Mouse (Mus musculus) left cerebral cortex, adult 9 months (tissue): ENCODE data around the gene Zfp410.
A peak's percentile ranks its signal among the peaks of the same experiment; 100 is the strongest.

Source experiments
- DNase-seq, 2 experiments: peaks; one replicate each; pipeline ENCODE4 v3.0.0; 2022; ENCODE audit warnings: low spot score in 2 of 2

Gene Zfp410

DNA sequence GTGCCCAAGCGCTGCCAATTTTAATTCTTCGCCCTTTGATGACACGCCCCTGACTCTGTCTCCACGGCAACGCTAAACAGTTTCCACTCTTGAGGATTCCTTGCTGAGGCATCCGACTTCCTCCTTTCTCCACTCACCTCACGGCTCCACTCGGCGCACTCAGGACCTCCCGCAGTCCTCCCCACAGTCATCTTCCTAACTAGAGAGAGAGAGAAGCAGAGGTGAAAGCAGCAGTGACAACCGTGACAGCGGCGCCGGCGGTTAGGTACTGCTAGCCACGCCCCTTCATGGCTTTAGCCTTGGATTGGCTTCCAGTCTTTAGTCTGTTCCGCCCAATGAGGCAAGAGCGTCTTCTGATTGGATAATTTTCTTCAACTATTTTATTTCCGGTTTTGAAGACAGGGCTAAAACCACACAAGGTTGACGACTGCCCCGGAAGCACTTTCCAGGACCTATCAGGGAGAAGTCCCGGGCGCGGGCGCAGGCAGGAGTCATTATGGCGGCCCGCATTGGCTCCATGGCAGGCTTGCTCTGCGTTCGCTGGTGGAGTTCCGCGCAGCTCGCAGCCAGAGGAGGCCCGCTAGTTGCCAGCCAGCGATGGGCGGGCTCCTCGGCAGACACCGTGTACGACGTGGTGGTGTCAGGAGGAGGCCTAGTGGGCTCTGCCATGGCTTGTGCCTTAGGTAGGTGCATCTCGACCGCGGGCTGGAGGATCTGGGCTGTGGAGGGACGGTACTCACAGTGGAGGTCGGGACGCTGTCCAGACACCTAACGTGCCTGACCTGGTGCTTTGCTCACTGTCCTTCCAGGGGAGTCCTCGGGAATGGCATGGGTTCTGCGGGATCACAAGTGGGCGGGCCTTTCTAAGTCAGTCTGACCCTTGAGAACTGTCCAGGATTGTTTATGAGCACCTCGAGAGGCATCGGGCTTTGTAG is 45.2 kb downstream of the Zfp410 start, which contains the start of the genes Coq6 and Fam161b:
Coq6 (plus strand) TSS at position 103 of the 935 bp plus-strand sequence.
Fam161b (minus strand) TSS at position 279 of the 935 bp plus-strand sequence.
- DNase-seq: peak; percentile 97 to 98

DNA sequence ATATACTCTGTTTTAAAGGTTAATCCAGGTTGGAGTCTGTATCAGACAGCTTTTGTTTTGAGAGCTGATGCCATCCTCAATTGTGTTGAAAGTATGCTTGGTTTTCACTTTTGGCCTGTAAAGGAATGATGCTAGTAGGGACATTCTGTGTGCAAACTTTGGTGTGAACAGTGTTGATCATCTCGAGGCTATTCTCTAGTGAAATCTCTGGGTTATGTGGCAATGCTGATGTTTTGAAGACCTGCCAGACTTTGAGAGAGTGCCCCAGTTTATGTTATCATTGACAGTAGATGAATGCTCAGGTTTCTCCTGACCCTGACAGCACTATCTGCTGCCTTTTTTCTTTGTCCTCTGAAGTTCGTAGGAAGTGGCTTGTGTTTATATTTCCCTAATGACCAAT is 46.2 kb downstream of the Zfp410 start:
- no peak for DNase-seq

DNA sequence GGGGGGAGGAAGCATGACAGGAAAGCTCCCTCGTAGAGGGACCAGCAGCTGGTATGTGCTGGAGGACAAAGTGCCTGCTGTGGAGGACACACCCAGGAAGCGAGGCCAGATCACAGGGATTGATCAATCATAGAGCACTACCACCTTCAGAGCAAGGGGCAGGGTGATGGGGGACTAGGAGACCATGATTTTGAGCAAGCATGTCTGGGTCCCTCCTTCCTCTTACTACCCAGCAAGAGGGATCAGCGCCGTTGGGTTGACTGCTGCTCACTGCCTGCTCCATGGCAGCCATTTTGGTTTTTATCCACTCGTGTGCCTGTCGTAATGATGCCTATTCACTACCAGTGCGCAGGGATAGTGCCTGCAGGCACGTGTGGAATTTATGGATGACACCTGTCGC is 47.6 kb downstream of the Zfp410 start:
- no peak for DNase-seq

DNA sequence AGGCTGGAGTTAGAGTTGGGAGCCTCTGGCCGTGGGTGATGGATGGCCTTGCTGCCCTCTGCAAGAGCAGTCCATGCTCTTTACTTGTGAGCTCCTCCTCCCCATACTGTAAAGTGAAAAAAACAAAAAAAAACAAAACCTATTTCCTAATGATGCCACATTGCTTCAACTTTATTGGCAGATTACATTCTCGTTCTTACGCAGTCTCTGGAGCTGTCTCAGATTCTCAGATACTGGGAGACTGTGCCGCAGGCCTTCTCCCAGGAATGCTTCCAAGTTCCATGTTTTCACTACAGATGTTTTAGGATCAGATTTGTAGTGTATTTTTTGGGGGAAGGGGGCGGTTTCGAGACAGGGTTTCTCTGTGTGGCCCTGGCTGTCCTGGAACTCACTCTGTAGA is 48.5 kb downstream of the Zfp410 start:
- DNase-seq: no peak

DNA sequence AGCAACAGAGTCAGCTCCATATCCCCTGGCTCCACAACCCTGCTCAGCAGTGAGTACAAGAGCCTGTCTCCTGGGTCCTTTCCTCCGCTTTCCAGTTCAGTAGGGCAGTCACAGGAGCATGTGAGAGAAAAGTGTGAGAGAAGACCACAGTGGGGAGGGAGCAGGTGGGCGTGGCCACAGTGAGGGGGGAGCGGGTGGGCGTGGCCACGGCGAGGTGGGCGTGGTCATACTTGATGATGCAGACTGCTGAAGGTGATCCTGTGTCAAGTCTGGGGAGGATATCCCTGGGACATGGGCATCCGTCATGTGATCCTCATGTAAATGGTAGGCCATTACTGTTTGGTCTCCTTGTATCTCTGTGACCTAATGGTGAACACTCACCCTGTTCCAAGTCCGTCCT is 50.3 kb downstream of the Zfp410 start:
- no peak for DNase-seq

DNA sequence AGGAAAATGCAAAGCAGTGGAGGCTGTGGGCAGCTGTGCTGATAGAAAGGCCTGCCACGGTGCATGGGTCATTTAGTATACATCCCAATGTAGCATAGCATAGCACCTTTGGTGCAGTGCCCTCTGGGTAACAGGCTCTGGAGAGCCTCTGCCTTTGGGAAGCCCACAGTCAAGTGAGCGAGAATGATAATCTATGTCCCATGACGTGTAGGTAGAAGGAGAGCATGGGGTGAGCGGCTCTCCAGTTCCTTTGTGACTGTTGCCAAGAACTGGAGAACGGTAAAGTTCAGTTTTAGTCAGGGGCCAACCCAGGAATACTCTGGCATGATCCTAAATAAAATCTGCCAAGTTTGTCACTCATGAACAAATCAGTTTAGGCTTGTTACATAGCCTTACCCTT is 55.0 kb downstream of the Zfp410 start:
- DNase-seq: no peak

DNA sequence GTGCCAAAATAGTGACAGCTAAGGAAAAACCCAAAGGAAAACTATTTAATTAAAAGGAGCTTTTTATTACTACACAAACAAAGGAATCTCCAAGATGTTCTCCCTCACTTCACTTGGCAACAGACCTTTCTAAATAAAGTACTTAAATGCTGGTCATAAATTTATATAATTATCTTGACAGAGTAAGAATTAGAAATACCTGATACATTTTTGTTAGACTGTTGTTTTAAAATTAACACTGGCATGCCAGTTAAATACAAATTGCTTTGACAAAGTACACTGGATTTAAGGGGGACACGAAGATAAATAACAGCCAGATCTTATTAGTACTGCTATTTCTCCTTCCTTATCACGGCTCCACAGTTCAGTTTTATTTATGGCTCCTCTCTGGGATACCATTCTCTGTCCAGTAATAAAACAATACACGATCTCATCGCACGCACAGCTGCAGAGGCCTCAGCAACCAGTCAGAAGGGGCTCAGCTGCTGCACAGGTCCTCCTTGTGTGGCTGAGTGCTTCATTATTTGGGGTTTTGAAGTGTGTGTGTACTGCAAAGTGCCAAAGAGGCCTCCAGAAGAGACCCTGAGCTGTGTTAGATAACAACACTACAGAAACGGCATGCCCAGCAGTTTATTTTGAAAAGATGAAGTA is 57.3 kb downstream of the Zfp410 start:
- DNase-seq: peak in 1 of 2 experiments; percentile 8

DNA sequence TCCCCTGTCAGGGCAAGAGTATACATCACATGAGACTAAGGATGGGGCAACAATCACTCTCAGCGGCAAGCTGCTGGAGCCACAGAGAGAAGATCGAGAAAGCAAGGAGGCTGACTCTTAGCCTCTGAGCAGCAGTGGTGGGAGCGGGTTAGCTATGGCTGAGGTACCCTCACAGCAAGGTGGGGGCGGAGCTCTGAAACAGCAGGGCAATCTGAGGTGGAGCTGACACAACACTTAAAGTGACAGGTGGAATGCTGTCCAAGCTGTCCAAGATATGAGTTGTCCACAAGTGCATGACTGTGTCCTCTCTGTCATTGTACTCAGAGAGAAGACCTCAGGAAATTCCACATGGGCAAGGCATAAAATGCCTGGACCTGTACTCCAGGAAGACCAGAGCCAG is 65.7 kb downstream of the Zfp410 start:
- no peak for DNase-seq

DNA sequence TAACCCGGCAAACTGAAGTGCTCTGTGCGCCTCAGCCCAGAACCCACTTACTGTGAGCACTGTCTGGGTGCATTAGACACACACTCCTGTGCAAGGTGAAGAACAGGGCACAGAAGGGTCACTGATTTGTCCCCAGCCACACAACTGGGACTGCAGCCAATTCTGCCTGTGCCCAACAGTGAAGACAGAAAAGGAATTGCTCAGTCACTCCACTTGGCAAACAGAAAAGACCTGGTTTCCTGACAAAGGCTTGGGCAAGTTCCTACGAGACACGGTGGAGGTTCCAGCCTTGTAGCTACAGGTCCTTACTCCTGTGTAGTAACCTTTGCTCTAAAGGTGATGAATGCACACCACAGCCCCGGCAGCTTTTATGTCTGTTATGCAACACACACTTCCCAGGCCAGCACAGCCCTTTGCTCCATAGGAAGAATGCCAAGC is 68.0 kb downstream of the Zfp410 start:
- DNase-seq: no peak

DNA sequence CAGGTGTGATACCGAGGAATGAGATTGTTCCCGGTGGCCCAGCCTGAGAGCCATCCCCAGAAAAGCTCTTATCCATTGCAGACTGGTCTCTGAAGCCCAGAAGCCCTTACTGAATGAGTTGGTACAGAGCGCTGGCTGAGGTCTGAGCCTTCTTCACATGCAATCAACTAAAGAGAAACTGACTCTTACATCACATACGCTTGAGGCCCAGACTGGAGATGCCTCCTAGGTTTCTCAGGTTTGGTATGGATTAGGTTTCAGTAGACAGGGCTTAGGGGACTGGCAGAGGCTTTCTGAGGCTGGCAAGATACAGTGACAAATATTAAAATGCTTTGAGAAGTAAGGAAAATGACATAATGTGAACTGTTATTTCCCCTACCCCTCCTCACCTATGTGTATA is 68.8 kb downstream of the Zfp410 start:
- no peak for DNase-seq

DNA sequence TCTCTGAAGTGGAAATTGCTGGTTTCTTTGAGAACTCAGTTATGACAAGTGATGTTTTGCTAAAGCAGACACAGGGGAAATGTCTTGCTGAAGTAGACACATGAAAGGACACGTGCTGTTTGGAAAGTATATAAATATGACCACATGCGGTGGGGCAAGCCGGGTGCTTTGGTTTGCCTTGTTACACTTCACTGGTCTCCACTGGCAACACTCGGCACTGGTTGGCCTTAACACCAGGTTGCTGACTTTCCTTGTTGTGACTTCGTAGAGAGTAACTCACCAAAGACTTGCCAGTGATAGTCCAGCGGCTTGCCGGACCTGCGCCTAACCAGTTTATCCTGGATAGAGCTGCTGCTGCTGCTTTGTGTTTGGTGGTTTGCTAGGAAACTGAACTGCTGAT is 71.4 kb downstream of the Zfp410 start:
- DNase-seq: no peak

DNA sequence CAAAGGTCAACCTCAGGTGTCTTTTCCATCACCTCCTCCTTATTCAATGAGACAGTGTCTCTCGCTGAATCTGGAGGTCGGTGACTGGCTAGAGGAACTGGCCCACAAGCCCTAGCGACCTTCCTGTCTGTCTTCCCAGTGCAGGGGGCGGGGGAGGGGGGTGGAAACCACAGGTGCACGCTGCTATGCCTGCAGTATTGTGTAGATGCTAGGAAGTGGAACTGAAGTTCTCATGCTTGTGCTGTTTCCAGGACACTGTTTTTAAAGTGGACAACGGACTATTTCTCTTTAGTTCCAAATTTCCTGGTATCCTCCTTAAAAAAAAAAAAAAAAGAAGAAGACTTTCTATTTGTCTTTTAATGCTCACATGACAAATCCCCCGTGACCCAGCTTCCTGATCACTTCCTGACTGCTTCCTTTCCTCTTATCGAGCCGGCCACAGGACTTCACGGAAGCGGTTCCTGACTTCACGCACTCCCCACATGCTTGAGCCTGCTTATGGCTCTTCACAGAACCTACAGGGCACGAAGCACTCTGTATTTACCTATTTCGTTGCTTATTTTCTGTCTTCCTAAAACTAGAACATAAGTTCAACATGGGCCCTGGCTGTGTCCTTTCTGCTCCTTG is 72.2 kb downstream of the Zfp410 start:
- no peak for DNase-seq

DNA sequence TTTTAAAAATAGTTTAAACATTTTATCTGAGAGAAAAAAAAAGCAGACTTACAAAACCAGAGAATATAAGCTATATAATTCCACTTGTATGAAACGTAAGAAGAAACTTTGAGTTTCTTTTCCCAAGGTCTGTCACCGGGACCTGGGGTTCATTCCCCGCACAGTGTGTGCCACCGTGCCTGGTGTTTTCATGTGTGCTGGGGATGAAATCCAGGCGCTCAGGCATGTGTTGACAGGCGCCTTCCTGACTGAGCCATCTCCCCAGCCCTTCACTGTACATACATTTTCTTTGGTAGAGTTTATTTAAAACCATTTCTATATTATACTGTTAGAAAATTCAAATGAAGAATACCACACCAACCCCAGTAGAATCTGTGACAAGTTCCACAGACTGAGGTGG is 73.7 kb downstream of the Zfp410 start:
- no peak for DNase-seq

DNA sequence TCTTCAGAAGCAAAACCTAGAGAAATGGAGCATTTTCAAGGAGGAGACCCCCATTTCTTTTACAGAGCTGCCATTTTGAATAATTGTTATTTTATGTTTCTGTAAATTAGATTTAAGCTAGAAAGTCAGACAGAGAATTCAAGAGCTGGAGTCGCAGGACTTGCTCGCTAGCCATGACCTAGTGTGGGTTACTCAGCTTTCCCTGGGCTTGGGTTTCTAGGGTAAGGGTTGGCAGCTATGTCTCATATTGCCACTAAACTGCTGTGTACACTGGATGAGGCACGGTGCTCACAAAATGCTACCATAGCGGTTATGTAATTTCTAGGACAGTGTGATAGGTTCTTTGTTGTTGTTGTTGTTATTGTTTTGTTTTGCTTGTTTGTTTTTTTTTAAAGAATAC is 76.0 kb downstream of the Zfp410 start:
- no peak for DNase-seq
